Mouse (Mus musculus): ENCODE results near the gene Smc3.

DNA sequence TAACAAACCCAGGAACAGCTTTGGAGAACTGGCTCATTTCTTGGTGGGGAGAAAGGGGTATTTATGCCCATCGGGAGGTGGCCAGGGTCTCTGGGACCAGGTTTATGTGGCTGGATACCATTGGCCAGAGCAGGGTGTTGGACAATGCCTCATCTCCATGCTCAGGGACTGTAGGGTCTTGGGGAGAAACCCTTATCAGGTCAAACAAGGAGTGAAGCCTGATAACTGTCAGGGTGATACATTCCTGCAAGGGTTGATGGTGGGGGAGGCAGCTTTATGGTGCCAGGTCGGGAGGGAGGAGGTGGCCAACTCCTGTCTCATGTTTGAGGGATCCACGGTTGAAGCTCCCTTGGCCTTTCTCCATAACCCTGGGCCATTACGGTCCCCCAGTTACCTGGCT is 29.1 kb upstream of the Smc3 start:
- TF ChIP-seq MAZ (IDR thresholded peaks at IDR 0.05; ENCODE audit: low read depth, low read length) (no peak), MAX (IDR thresholded peaks at IDR 0.05; ENCODE audit: low read length) (no peak), ZC3H11A (IDR thresholded peaks at IDR 0.05; ENCODE audit: low read depth, low read length) (no peak), NRF1 (IDR thresholded peaks at IDR 0.05; ENCODE audit: low read depth, low read length) (no peak), ZNF384 (IDR thresholded peaks at IDR 0.05; ENCODE audit: low read depth, low read length) (no peak), JUND (conservative IDR thresholded peaks at IDR 0.05; ENCODE audit: low read depth, low read length) (no peak), CTCF (conservative IDR thresholded peaks at IDR 0.05 in 1 of 2, IDR thresholded peaks at IDR 0.05 in 1 of 2; ENCODE audit: low read depth in 2 of 2, low read length in 2 of 2) (no peak), ELF1 (IDR thresholded peaks at IDR 0.05; ENCODE audit: low read depth, low read length) (no peak), POLR2A (IDR thresholded peaks at IDR 0.05; ENCODE audit: low read depth, low read length) (no peak), MXI1 (IDR thresholded peaks at IDR 0.05; ENCODE audit: low read depth, low read length) (no peak), RCOR1 (conservative IDR thresholded peaks at IDR 0.05; ENCODE audit: low read depth, low read length) (no peak), SIN3A (IDR thresholded peaks at IDR 0.05; ENCODE audit: low read length) (no peak)

Data from CH12.LX (cell line).